Mouse (Mus musculus): ENCODE data around the gene Scly.

GRCm38 (mm10) chr1:91279126-91279525 is 19.0 kb upstream of the Scly start:
- no peak for TF ChIP-seq CTCF (IDR thresholded peaks at IDR 0.05; ENCODE audit: low read depth, low read length)
- TF ChIP-seq POLR2AphosphoS5 (IDR thresholded peaks at IDR 0.05; ENCODE audit: insufficient replicate concordance, low read depth, low read length) = no peak
- no peak for TF ChIP-seq GATA2 (IDR thresholded peaks at IDR 0.05; ENCODE audit: borderline replicate concordance, low read depth, low read length)
